ENCODE assay signal across 16 mouse cellular contexts in the genomic region with DNA sequence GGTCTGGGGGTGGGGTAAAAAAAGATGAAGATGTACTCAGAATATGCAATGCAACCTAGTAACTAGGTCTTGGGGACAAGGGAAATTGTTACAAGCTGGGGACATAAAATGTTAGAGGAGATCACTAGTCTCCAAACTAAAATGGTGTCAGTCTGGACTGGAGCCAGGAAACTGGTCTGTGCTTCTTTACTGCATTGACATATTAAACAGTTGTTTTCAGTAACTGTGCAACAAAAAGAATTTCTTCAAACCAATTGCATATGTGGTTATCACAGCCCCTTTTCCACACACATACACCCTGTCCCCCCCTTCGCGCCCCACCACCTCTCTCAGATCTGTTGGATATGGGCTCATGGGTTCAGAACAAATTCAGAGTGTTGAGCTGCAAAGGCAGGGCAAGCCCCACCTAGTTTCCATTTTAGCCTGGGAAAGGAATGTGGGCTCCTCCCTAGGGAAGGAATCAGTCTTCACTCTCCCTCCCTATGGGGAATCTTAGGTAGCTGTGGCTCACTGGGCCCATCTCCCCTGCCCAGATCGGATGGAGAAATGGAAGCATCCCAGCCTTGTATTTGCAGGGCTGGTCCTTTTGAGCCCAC. TPM values are rescaled to one million over a fixed set of nuclear protein-coding genes. Genes with fewer than 3 reads are reported as not detected.
DNase-seq lines count a peak whose midpoint lies in the region; ATAC-seq and TF ChIP-seq lines count a peak whose summit lies in the region.
"Had no signal": no experiment of that assay in that cellular context is flagged by ENCODE, and none has a peak within 500 bp of the region (broad histone marks: within the 10 kb centered on the region; RNA-seq: fewer than 3 reads in every experiment).

No protein-coding gene starts in this region.

- no peak overlapping the region for H3K4me3 ChIP-seq in intestine, embryonic 15.5 days (replicated peaks)
- no peak overlapping the region for H3K4me3 ChIP-seq in intestine, postnatal 0 days (ENCODE audit: low read depth, low read length)
- no peak overlapping the region for H3K4me3 ChIP-seq in lung, postnatal 0 days (ENCODE audit: low read depth, low read length)
- H3K4me3 ChIP-seq in cortical plate, adult 2 months (ENCODE audit: insufficient read depth, low read length): no peak overlapping the region
- H3K4me3 ChIP-seq: embryonic facial prominence, embryonic 13.5 days; forebrain, embryonic 13.5 days; midbrain, embryonic 12.5 days had no signal

- no peak for DNase-seq in lung, postnatal 0 days (ENCODE audit: low spot score)
- DNase-seq in lung, postnatal 36 days: no peak
- DNase-seq in thymus, postnatal 4 days: no peak
- DNase-seq in left cerebral cortex, adult 9 months (ENCODE audit: low spot score in 2 of 2): no peak
- DNase-seq: cerebellum, adult 11-12 months; cerebellum, postnatal 36 days; layer of hippocampus, adult 9-11 months; retina, postnatal 1 day had no signal

- no peaks in the 10 kb centered on the region for H3K9me3 ChIP-seq in intestine, embryonic 15.5 days
- no peaks in the 10 kb centered on the region for H3K9me3 ChIP-seq in intestine, postnatal 0 days (ENCODE audit: control insufficient read depth)
- no peaks in the 10 kb centered on the region for H3K9me3 ChIP-seq in lung, postnatal 0 days (ENCODE audit: low read length)
- H3K9me3 ChIP-seq: embryonic facial prominence, embryonic 13.5 days; forebrain, embryonic 13.5 days; midbrain, embryonic 12.5 days had no signal

- no peak for TF ChIP-seq POLR2A in cortical plate, adult 2 months (IDR thresholded peaks at IDR 0.05; ENCODE audit: extremely low read depth, insufficient read depth, low read length)

- H3K36me3 ChIP-seq in intestine, embryonic 15.5 days: no peaks in the 10 kb centered on the region
- H3K36me3 ChIP-seq in intestine, postnatal 0 days (ENCODE audit: control insufficient read depth, insufficient read depth): no peaks in the 10 kb centered on the region
- no peaks in the 10 kb centered on the region for H3K36me3 ChIP-seq in lung, postnatal 0 days (ENCODE audit: insufficient read depth, low read length)
- H3K36me3 ChIP-seq: embryonic facial prominence, embryonic 13.5 days; midbrain, embryonic 12.5 days had no signal

- H3K27me3 ChIP-seq in intestine, embryonic 15.5 days (replicated peaks): no peaks in the 10 kb centered on the region
- no peaks in the 10 kb centered on the region for H3K27me3 ChIP-seq in intestine, postnatal 0 days (replicated peaks; ENCODE audit: control insufficient read depth, insufficient read depth, low read length)
- H3K27me3 ChIP-seq in lung, postnatal 0 days (replicated peaks; ENCODE audit: insufficient read depth, low read length): no peaks in the 10 kb centered on the region
- H3K27me3 ChIP-seq: embryonic facial prominence, embryonic 13.5 days; forebrain, embryonic 13.5 days had no signal

- H3K4me1 ChIP-seq in intestine, embryonic 15.5 days (replicated peaks): 0 out of 2 replicates have a peak, but pooled peaks cover 8% of the 10 kb centered on the region
- no peaks in the 10 kb centered on the region for H3K4me1 ChIP-seq in intestine, postnatal 0 days (replicated peaks; ENCODE audit: control insufficient read depth, insufficient read depth, low read length)
- H3K4me1 ChIP-seq in lung, postnatal 0 days (ENCODE audit: insufficient read depth, low read depth, low read length): peaks cover 7% of the 10 kb centered on the region; the same call in 1 of the 2 replicates
- H3K4me1 ChIP-seq in cortical plate, adult 2 months (ENCODE audit: control insufficient read depth, insufficient read depth, low read length): peaks cover 3% of the 10 kb centered on the region; the same call in 1 of the 2 replicates
- H3K4me1 ChIP-seq: midbrain, embryonic 12.5 days had no signal

- 0 out of 2 replicates have a peak overlapping the region, but pooled peaks have one; percentile 22 for H3K27ac ChIP-seq in intestine, embryonic 15.5 days
- no peak overlapping the region for H3K27ac ChIP-seq in intestine, postnatal 0 days (ENCODE audit: low read depth, low read length)
- peak overlapping the region; percentile 10; the same call in 1 of the 2 replicates for H3K27ac ChIP-seq in lung, postnatal 0 days (ENCODE audit: low read length)
- H3K27ac ChIP-seq in cortical plate, adult 2 months (ENCODE audit: insufficient read depth, low read length): 0 out of 2 replicates have a peak overlapping the region, but pooled peaks have one; percentile 45
- H3K27ac ChIP-seq: embryonic facial prominence, embryonic 13.5 days; forebrain, embryonic 13.5 days; liver, embryonic 14.5 days; macrophage; midbrain, embryonic 12.5 days had no signal

- no peak for TF ChIP-seq CTCF in intestine, postnatal 0 days (IDR thresholded peaks at IDR 0.05; ENCODE audit: low read depth)
- no peak for TF ChIP-seq CTCF in lung, postnatal 0 days (IDR thresholded peaks at IDR 0.05)
- TF ChIP-seq CTCF in cortical plate, adult 2 months (IDR thresholded peaks at IDR 0.05; ENCODE audit: extremely low read depth, insufficient read depth, low read length): no peak

- no peak overlapping the region for H3K4me2 ChIP-seq in intestine, embryonic 15.5 days (replicated peaks)
- H3K4me2 ChIP-seq in intestine, postnatal 0 days (replicated peaks; ENCODE audit: low read depth): no peak overlapping the region
- H3K4me2 ChIP-seq in lung, postnatal 0 days (replicated peaks; ENCODE audit: low read depth, low read length): no peak overlapping the region
- H3K4me2 ChIP-seq: embryonic facial prominence, embryonic 13.5 days; forebrain, embryonic 13.5 days; midbrain, embryonic 12.5 days had no signal

- WGBS in intestine, embryonic 15.5 days: 84% methylated on average over 3 of the region's 3 CpGs
- 91% methylated on average over 3 of the region's 3 CpGs for WGBS in intestine, postnatal 0 days
- WGBS in lung, postnatal 0 days: 86% methylated on average over 3 of the region's 3 CpGs

- ATAC-seq in intestine, embryonic 15.5 days: no peak
- ATAC-seq in intestine, postnatal 0 days: no peak
- no peak for ATAC-seq in lung, postnatal 0 days
- ATAC-seq: forebrain, embryonic 13.5 days had no signal

- TF ChIP-seq EP300 in lung, postnatal 0 days (IDR thresholded peaks at IDR 0.05): no peak

- H3K9ac ChIP-seq in intestine, embryonic 15.5 days: no peak overlapping the region
- no peak overlapping the region for H3K9ac ChIP-seq in intestine, postnatal 0 days (ENCODE audit: low read depth, low read length)
- H3K9ac ChIP-seq in lung, postnatal 0 days (replicated peaks; ENCODE audit: low read depth): no peak overlapping the region
- H3K9ac ChIP-seq: embryonic facial prominence, embryonic 13.5 days; forebrain, embryonic 13.5 days; liver, embryonic 14.5 days; midbrain, embryonic 12.5 days had no signal

RNA-seq across cellular contexts. Expression of gene Igfbp7, which starts 43.3 kb away (rescaled TPM):
- polyA plus RNA-seq in intestine, embryonic 15.5 days (2015; fragmentation: Nextera tagmentation; extraction: Ambion mirVana): 87.4 and 92.5 TPM in 2 replicates
- 255 and 258 TPM in 2 replicates for polyA plus RNA-seq in intestine, postnatal 0 days (2015; fragmentation: Nextera tagmentation; extraction: Ambion mirVana)
- 756 and 780 TPM in 2 replicates for polyA plus RNA-seq in lung, postnatal 0 days (2015; fragmentation: Nextera tagmentation; extraction: Ambion mirVana)
- 82.1 and 88.9 TPM in 2 replicates for polyA plus RNA-seq in cortical plate, adult 2 months (2012; rRNA removed)

RNA-seq across cellular contexts. Expression of gene Polr2b, which starts 54.6 kb away (rescaled TPM):
- 51.5 and 55.9 TPM in 2 replicates for polyA plus RNA-seq in intestine, embryonic 15.5 days (2015; fragmentation: Nextera tagmentation; extraction: Ambion mirVana)
- 18.7 and 20.3 TPM in 2 replicates for polyA plus RNA-seq in intestine, postnatal 0 days (2015; fragmentation: Nextera tagmentation; extraction: Ambion mirVana)
- polyA plus RNA-seq in lung, postnatal 0 days (2015; fragmentation: Nextera tagmentation; extraction: Ambion mirVana): 23.6 and 26.2 TPM in 2 replicates
- polyA plus RNA-seq in cortical plate, adult 2 months (2012; rRNA removed): 35.4 and 35.9 TPM in 2 replicates

RNA-seq across cellular contexts. Expression of gene Noa1, which starts 54.7 kb away (rescaled TPM):
- 35.3 and 35.4 TPM in 2 replicates for polyA plus RNA-seq in intestine, embryonic 15.5 days (2015; fragmentation: Nextera tagmentation; extraction: Ambion mirVana)
- 11.8 and 12.3 TPM in 2 replicates for polyA plus RNA-seq in intestine, postnatal 0 days (2015; fragmentation: Nextera tagmentation; extraction: Ambion mirVana)
- 11.6 and 13.6 TPM in 2 replicates for polyA plus RNA-seq in lung, postnatal 0 days (2015; fragmentation: Nextera tagmentation; extraction: Ambion mirVana)
- polyA plus RNA-seq in cortical plate, adult 2 months (2012; rRNA removed): 18.4 and 18.5 TPM in 2 replicates
